In the genomic region with DNA sequence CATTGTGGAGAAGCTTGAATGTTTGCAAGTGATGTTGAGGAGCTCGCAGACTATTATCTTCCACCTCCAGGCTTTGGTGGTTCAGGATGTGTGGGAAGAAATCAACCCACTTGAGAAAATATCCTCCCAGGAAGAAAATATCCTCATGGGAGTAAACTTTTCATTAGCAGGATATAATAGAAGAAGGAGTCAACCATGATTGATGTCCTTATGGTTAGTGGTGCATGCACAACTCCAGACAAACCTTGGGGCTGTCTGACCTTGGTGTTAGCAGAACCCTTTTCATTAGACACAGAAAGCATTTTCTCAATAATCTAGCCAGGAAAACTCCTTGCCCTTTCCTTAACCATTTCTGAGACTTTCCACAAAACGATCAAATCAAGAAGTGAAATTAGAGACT, we compare ENCODE assay signal across 15 mouse cellular contexts.
"Had no signal": no experiment of that assay in that cellular context is flagged by ENCODE, and none has a peak within 500 bp of the region (broad histone marks: within the 10 kb centered on the region; RNA-seq: fewer than 3 reads in every experiment).

No protein-coding gene starts in this region.

- H3K36me3 ChIP-seq: neural tube, embryonic 15.5 days; stomach, embryonic 15.5 days had no signal

- H3K4me2 ChIP-seq: neural tube, embryonic 15.5 days; stomach, embryonic 15.5 days had no signal

- H3K9ac ChIP-seq: neural tube, embryonic 15.5 days; stomach, embryonic 15.5 days had no signal

- H3K27me3 ChIP-seq: neural tube, embryonic 15.5 days; stomach, embryonic 15.5 days had no signal

- DNase-seq: retina, postnatal 1 day; right cerebral cortex, adult 18-20 months; right cerebral cortex, postnatal 14 days; right cerebral cortex, postnatal 25 days; right cerebral cortex, postnatal 4 days; spleen, adult 18-20 months; thymus, adult 18-20 months; thymus, adult 2 months; thymus, postnatal 14 days; thymus, postnatal 25 days; thymus, postnatal 36 days; thymus, postnatal 4 days had no signal

- H3K4me1 ChIP-seq: neural tube, embryonic 15.5 days; stomach, embryonic 15.5 days had no signal

- H3K27ac ChIP-seq: neural tube, embryonic 15.5 days; stomach, embryonic 15.5 days; stomach, postnatal 0 days had no signal

- H3K9me3 ChIP-seq: neural tube, embryonic 15.5 days; stomach, embryonic 15.5 days had no signal

- H3K4me3 ChIP-seq: neural tube, embryonic 15.5 days; stomach, embryonic 15.5 days had no signal
